In the genomic region with DNA sequence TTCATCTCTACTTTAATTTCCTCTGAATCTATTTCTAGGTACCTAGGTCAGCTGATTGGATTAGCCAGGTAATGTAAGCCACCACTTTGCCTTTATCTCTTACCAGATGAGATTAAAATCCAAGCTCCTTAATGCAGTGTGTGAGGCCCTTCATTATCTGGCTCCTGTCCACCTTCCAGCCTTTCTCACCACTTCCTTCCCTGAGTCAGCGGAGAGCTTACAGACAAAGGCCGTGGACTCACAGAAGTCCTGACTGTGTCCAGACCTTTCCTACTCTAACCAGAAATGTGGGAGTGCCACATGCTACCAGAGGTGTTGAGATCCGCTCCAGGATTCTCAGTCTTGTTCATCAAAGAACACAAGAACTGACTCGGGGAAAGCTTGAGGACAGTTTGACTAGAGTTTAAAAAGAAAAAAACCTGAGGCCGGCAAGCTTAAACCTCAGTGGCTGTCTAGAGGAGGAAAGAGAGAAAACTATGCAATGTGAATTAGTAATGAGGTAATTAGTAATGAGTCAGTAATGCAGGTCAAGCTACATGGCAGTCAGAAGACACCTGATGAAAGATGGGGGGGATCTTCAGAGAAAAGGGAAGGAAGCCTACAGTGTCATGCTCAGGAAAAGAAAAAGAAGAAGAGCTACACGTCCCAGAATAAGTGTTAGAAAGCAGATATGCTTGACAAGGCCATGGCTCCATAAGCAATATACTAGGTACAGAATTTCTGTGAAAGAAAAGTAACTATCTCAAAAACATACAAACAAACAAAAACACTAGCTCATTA, we compare ENCODE assay signal across 33 mouse cellular contexts. TPM values are rescaled to one million over a fixed set of nuclear protein-coding genes. Genes with fewer than 3 reads are reported as not detected.
DNase-seq lines count a peak whose midpoint lies in the region; TF ChIP-seq lines count a peak whose summit lies in the region.
"Had no signal": no experiment of that assay in that cellular context is flagged by ENCODE, and none has a peak within 500 bp of the region (broad histone marks: within the 10 kb centered on the region; RNA-seq: fewer than 3 reads in every experiment).

No protein-coding gene starts in this region.

- no peaks in the 10 kb centered on the region for H3K36me3 ChIP-seq in myocyte (ENCODE audit: control insufficient read depth, insufficient read depth)
- H3K36me3 ChIP-seq: embryonic facial prominence, embryonic 15.5 days; forebrain, embryonic 12.5 days; heart, embryonic 12.5 days; kidney, embryonic 15.5 days; liver, embryonic 12.5 days; midbrain, embryonic 10.5 days; midbrain, embryonic 15.5 days; stomach, embryonic 15.5 days had no signal

- H3K27ac ChIP-seq in bone marrow macrophage, adult 2 months (ENCODE audit: insufficient read depth, low read depth, low read length) = peak overlapping the region; percentile 39; the same call in 1 of the 2 replicates
- H3K27ac ChIP-seq: embryonic facial prominence, embryonic 15.5 days; forebrain, embryonic 12.5 days; kidney, embryonic 15.5 days; liver, embryonic 12.5 days; macrophage; midbrain, embryonic 10.5 days; midbrain, embryonic 15.5 days; stomach, embryonic 15.5 days had no signal

- no peak overlapping the region for H3K4me3 ChIP-seq in bone marrow macrophage, adult 2 months (ENCODE audit: insufficient read depth, low read length)
- H3K4me3 ChIP-seq in myocyte = no peak overlapping the region
- H3K4me3 ChIP-seq: embryonic facial prominence, embryonic 15.5 days; forebrain, embryonic 12.5 days; heart, embryonic 12.5 days; kidney, embryonic 15.5 days; liver, embryonic 12.5 days; midbrain, embryonic 10.5 days; midbrain, embryonic 15.5 days; stomach, embryonic 15.5 days had no signal

- H3K4me1 ChIP-seq in bone marrow macrophage, adult 2 months (ENCODE audit: control insufficient read depth, insufficient read depth, low read length) = peaks cover 18% of the 10 kb centered on the region
- H3K4me1 ChIP-seq: embryonic facial prominence, embryonic 15.5 days; forebrain, embryonic 12.5 days; kidney, embryonic 15.5 days; liver, embryonic 12.5 days; midbrain, embryonic 10.5 days; midbrain, embryonic 15.5 days; stomach, embryonic 15.5 days had no signal

- H3K79me2 ChIP-seq in myocyte (ENCODE audit: control insufficient read depth, insufficient read depth) = no peaks in the 10 kb centered on the region

- no peaks in the 10 kb centered on the region for H3K27me3 ChIP-seq in myocyte (ENCODE audit: control insufficient read depth, insufficient read depth, insufficient read length)
- H3K27me3 ChIP-seq: CH12.LX; embryonic facial prominence, embryonic 15.5 days; forebrain, embryonic 12.5 days; heart, embryonic 12.5 days; kidney, embryonic 15.5 days; liver, embryonic 12.5 days; midbrain, embryonic 15.5 days had no signal

- TF ChIP-seq CTCF in bone marrow macrophage, adult 2 months (IDR thresholded peaks at IDR 0.05; ENCODE audit: low read depth, low read length) = no peak

- no peak for TF ChIP-seq POLR2A in bone marrow macrophage, adult 2 months (IDR thresholded peaks at IDR 0.05; ENCODE audit: borderline replicate concordance, low read depth, low read length)
- TF ChIP-seq POLR2A in myocyte (IDR thresholded peaks at IDR 0.05; ENCODE audit: insufficient read length, low read depth) = no peak

- no peak overlapping the region for H3ac ChIP-seq in myocyte (ENCODE audit: control insufficient read depth, insufficient read length)

- peak; percentile 62 for DNase-seq in retina, adult 2 months (ENCODE audit: low read depth, low spot score)
- no peak for DNase-seq in retina, postnatal 1 day
- DNase-seq in lung, postnatal 4 days = no peak
- no peak for DNase-seq in frontal cortex, postnatal 14 days (ENCODE audit: low spot score in 2 of 2)
- DNase-seq in thymus, postnatal 14 days = no peak
- DNase-seq: adrenal gland, postnatal 25 days; cerebellum, adult 18-20 months; cerebellum, postnatal 10 days; forebrain, postnatal 0 days; gastrocnemius, postnatal 14 days; heart, adult 18-20 months; heart, postnatal 14 days; kidney, adult 18-20 months; kidney, postnatal 25 days; left cerebral cortex, postnatal 4 days; liver, postnatal 0 days; thymus, postnatal 25 days had no signal

- peak overlapping the region; percentile 1 for H3K4me2 ChIP-seq in myocyte (ENCODE audit: low read depth)
- H3K4me2 ChIP-seq: embryonic facial prominence, embryonic 15.5 days; forebrain, embryonic 12.5 days; heart, embryonic 12.5 days; kidney, embryonic 15.5 days; liver, embryonic 12.5 days; midbrain, embryonic 15.5 days; stomach, embryonic 15.5 days had no signal

TF ChIP-seq in myocyte, 11 proteins besides CTCF, POLR2A, EP300 and RAD21:
- TF ChIP-seq TCF3 (IDR thresholded peaks at IDR 0.05; ENCODE audit: insufficient read length, low read depth) = no peak
- TF ChIP-seq REST (IDR thresholded peaks at IDR 0.05; ENCODE audit: insufficient read depth, insufficient read length) = no peak
- no peak for TF ChIP-seq MYOG (IDR thresholded peaks at IDR 0.05; ENCODE audit: control insufficient read depth in 1 of 3, insufficient read depth in 1 of 3, insufficient read length in 2 of 3, low read depth in 2 of 3)

RNA-seq across cellular contexts. Expression of a gene that starts 14.5 kb away (rescaled TPM):
- 20.7 and 24.7 TPM in 2 replicates for polyA plus RNA-seq in bone marrow macrophage, adult 2 months (2012; ENCODE audit: insufficient read depth, insufficient read length, missing spikeins)
- polyA plus RNA-seq in myocyte (2012; fragmentation: generic; extraction: Trizol) = 8.6 TPM

RNA-seq across cellular contexts. Expression of a gene that starts 45.9 kb away (rescaled TPM):
- polyA plus RNA-seq in bone marrow macrophage, adult 2 months (2012; ENCODE audit: insufficient read depth, insufficient read length, missing spikeins) = not detected in 2 replicates
- polyA plus RNA-seq in myocyte (2012; fragmentation: generic; extraction: Trizol) = 0.12 TPM
- polyA plus RNA-seq: C2C12; forebrain, embryonic 12.5 days; hindbrain, embryonic 11.5 days; liver, embryonic 12.5 days; lung, postnatal 0 days; macrophage; midbrain, embryonic 10.5 days; neural tube, embryonic 11.5 days had no signal
